Mouse (Mus musculus) adrenal gland, postnatal 14 days (tissue): ENCODE measurements around the gene Csdc2. TPM values are rescaled to one million over a fixed set of nuclear protein-coding genes. Genes with fewer than 3 reads are reported as not detected.
"Not testable (repeated sequence)": the region's sequence is repeated elsewhere in the genome, so short reads cannot be mapped to it uniquely, and the experiment has no call there.

Experiments
- DNase-seq: peaks from one replicate; pipeline ENCODE4 v3.0.0; 2021; ENCODE audit warnings: mixed read lengths
- long read RNA-seq, 2 experiments: library from polyadenylated mRNA; stranded (forward); transcript quantifications; one replicate each; pipeline ENCODE4 v2.0.0; 2021
- total RNA-seq: library from RNA; stranded (reverse); gene quantifications from 2 replicates; pipeline ENCODE4 v1.2.3, GENCODE M21; 2021

Csdc2 gene
- total RNA-seq = 15.7 and 17.3 TPM in 2 replicates
- long read RNA-seq, experiment 1, transcript Csdc2-201 (4 exons, 2,490 nt) = major isoform, 25 of 32 reads
- long read RNA-seq, experiment 1, partial matches to known transcripts = 0 of 32 reads
- long read RNA-seq, experiment 1, other reads (novel, unspliced or antisense) = 6 of 32 reads
- long read RNA-seq, experiment 2, transcript Csdc2-201 (4 exons, 2,490 nt) = major isoform, 12 of 16 reads
- long read RNA-seq, experiment 2, partial matches to known transcripts = 1 of 16 reads
- long read RNA-seq, experiment 2, other reads (novel, unspliced or antisense) = 3 of 16 reads

DNA sequence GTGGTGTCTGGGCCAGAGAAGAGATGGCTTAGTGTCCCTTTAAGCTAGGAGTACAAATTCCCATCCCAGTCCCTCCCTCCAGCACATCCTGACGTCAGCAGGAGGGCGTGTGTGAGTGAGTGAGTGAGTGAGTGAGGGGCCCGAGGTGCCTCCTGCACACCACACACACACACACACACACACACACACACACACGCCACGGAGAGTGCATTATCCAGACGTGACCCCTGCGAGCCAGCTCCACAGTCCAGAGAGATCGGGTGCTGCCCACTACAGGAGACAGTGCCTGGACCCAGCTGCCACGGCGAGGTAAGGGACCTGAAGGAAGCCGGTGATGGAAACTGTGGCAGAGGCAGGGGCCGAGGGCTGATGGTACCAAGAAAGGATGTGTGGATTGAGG lies at the start of gene Csdc2:
Gene Csdc2 (plus strand): TSS at position 81 of the 400 bp plus-strand sequence.
- DNase-seq = peak; percentile 75

DNA sequence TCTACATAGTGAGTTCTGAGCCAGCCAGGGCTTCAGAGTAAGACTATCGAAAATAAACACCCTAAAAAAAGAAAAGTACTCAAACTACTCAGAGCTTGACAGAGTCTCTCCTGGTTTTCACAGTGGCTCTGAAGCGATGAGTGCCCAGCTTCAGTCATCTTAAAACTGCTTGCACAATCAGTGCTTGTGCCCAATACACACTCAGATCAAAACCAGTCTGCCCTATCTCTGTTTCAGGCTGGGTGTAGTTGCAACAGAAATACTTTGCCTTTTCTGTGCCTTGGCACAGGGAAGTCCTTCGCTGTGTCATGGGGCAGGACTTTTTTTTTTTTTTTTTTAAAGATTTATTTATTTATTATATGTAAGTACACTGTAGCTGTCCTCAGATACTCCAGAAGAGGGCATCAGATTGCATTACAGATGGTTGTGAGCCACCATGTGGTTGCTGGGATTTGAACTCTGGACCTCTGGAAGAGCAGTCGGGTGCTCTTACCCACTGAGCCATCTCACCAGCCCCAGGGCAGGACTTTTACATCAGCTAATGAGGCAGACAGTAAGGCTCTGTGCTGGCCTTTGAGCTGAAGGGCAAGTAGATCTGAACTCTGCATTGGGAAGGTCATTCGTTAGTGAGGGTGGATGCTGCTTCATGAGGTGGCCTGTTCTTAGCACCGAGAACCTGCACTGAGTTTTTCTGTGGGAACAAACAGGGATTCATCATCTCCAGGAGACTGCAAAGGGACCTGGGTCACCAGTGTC lies 49.6 kb upstream of the Csdc2 start:
- no peak for DNase-seq

DNA sequence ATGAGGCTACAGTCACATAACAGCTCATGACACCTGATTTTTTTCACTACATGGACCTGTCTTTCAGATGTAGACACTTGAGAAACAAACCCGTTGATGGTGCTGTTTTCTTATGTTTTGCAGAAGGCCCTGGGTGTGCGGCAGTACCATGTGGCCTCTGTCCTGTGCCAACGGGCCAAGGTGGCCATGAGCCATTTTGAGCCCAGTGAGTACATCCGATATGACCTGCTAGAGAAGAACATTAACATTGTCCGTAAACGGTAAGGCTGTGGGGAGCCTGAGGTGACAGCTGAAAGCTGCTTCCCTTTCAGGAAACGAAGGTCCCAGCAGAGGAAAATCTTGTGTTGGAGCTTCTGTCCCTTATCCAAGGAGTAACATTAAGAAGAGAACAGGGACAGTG lies 47.4 kb upstream of the Csdc2 start:
- DNase-seq = no peak

DNA sequence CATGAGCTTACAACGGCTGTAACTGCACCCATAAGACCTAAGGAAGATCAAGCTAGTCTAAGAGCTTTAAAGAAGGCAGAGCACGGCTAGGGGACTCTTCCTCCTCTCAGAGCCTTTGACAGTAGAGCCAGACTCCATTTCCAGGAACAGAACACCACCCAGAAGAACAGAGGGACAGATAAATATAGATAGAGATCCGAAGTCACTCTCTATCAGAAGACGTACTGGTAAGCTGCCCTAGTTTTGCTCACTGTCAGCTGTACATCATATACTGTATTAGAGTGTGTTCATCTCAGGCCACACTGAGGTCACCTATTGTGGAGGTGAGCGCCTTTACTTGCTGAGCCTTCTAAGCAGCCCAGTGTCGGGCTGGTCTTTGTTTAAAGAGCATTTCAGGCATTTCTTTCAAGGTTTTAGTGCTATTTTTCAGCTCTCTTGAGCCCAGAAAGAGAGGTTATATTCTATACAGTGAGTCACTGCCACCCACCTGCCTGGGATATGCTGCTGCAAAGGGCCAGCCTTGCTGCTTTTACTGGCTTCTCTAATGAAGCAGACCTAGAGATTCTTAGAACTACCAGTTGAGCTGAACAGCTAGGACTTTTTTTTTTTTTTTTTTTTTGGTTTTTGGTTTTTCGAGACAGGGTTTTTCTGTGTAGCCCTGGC lies 45.3 kb upstream of the Csdc2 start:
- DNase-seq = no peak

DNA sequence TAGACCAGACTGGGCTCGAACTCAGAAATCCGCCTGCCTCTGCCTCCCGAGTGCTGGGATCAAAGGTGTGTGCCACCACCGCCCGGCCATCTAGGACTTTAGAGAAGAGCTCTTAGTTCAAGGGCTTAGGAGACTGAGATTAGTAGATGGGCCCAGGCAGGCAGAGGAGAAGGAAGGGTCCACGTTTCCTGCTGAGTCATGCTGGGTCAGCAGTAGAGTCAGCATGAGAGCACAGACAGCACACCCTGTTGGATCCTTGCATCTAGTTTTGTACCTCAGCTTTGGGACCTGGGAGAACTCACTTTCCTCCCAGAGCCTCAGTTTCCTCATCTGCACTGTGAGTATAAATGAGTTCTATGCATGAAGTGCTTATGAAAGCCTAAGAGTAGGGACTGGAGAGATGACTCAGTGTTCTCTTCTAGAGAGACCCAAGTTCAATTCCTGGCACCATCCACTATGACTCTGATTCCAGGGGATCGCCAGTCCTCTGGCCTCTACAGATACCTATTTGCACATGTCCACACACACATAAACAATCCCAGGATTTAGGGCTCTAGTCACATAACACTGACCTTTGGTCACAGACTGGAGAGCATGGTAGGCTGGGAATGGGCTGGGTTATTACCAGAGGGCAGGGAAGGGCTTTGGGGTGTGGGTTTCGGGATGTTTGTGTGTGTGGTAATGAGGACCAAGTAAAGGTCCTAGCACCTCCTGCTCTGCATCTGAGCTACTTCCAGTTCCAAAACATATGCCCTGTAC lies 44.6 kb upstream of the Csdc2 start:
- no peak for DNase-seq

DNA sequence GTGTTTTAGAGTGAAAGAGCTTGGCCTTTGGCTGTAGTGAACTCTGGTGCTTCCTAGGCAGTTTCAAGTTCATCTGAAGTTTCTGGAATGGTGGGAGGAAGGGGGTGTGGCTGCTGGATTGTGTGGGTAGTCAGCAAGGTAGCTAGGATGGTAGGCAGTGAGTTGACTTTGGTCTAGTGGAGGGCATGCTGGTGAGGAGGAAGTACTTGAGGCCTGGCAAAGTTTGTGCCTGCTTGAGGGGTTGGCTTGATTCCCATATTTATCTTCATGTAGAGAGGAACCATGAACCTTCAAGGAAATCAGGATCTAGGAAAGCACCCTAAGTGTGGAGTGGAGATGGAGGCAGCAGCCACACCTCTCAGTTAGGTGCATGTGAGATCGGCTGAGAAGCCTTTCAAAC lies 42.6 kb upstream of the Csdc2 start:
- no peak for DNase-seq

DNA sequence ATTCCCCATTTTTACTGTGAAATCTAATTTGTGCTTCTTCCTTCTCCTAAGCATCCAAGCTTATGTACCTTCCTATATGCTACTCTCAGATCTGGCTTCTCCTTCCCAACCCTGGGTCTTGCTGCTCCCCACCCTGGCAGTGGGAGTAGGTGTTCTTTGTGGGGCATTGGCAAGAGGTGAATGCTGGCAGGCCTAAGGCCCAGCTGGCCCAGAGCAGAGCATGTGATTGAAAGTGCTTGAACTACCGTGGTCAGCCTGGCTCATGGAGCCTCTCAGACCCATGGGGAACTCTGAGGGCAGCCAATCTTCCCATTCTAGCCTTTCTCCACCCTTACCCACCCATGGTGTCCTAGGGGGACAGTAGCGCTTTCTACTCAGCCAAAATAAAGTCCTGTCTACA lies 40.2 kb upstream of the Csdc2 start:
- no peak for DNase-seq

DNA sequence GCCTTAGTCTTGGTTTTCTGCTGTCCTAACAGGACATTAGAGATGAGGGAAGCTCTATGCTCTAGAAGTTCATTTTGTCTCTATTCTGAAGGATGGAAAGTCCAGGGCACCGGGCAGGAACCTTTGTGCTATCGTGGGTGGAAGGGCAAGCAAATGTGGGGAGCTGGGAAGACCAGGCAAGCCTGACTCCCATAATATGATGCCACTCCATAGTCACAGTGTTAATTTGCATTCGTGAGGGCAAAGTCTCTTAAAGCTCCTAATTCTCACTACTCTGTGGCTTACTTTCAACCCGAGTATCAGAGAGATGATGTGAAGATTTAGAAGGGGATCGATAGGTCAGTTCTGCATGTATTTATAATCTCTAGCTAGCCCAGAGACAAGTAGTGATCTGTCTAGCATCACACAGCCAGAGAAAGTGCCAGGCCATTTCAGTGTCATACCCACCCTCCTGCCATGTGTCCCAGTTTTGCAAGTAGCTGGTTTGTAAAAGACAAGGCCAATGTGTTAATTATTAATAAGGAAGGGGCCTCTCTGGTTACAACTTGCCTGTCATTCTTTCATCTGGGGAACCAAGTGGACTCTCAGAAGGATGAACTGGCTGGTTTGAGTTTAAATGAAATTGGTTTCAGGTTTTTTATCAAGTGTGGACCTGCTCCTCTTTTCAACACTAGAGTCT lies 38.8 kb upstream of the Csdc2 start:
- DNase-seq = no peak

DNA sequence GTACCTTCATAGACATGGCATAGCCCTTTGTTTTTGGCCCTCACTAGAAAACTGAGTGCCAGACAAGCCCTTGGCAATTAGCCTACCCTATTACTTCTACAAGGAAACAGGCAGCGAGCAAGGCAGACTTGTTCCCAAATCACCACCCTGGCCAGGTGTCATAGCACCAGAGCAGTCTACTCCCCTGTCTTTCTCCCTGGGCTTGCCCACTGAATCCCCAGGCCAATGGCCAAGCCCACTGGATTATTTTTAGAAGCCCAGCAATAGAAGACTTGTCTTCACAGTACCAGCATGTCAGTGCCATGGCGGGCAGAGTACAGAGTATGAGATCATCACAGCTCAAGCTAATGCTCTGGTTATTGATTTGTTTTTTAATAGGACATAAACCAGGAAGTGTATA lies 37.8 kb upstream of the Csdc2 start:
- DNase-seq = no peak

DNA sequence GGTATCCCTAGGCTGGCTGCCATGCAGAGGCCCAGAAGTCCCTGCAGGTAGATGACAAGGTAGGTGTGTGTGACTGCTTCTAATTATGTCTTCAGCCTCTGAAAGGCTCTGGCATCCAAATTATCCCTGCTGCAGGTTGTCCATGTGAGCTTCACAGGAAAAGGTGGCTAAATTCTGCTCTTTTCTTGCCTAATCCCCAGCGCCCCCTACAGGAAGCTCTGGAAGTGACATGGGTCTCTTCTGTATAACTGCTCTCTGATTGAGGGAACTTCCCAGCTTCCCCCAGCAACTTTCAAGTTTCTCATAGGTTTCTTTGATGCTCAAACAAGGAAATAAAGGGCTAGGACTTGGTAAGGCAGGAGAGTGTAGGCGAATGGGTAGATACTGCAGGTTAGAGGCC lies 31.6 kb upstream of the Csdc2 start:
- peak; percentile 88 for DNase-seq

DNA sequence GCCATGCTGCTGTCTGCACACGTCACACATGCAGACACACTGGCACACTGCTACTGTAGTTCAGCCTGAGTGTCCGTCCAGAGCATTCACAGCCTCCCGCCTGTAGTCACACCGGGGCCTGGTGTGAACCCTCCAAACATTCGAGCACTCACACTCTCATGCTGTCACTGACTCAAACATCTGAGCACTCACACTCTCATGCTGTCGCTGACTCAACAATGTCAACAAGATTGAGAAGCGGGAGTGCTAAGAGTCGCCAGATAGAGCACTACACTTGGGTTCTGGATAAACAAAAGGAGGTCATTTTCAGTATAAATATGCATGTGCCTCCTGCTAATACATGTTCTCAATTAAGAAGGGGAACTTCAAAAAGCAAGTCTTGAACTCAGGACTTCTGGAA lies 28.6 kb upstream of the Csdc2 start:
- DNase-seq = no peak

DNA sequence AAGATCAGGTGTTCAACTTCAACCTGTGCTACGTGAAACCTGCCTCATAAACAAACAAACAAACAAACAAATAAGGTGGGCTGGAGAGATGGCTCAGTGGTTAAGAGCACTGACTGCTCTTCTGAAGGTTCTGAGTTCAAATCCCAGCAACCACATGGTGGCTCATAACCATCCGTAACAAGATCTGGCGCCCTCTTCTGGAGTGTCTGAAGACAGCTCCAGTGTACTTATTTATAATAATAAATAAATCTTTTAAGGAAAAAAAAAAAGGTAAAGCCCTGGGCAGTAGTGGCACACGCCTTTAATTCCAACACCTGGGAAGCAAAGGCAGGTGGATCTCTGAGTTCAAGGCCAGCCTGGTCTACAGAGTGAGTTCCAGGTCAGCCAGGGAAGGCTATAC lies 27.8 kb upstream of the Csdc2 start:
- DNase-seq = not testable (repeated sequence)

DNA sequence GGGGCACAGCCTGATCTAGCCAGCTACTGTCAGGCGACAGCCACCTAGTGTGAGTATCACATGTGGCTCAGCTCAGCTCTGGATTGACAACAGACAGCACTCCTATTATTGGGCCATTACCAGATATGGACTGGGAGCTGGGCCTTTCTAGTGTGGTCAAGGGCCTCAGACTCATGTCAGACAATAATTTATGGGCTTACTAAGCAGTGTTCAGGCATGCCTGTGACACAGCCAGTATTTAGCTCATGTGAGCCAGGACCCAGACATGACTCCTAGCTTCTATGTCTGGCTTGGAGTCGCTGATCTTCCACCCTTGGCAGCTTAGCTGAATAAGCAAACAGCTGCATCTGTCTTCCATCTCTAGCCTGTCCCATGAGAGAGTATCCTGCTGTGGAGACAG lies 24.1 kb upstream of the Csdc2 start:
- DNase-seq = peak; percentile 34

DNA sequence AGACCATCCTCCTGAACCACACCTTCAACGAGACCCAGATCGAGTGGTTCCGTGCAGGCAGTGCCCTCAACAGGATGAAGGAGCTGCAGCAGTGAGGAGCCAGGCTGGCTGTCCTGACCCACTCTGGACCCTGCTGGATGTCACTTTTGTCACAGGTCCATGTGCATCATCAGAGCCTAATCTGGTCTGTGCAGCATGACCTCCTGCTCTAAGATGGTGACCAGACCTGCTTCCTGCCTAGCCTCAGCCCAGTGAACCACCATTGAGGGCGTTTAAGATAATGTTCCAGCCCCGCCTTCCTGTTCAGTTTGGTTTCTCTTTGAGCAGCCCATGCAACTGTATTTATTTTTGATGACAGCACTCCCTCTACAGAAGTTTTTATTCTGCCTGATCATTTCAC lies 21.9 kb upstream of the Csdc2 start:
- no peak for DNase-seq

DNA sequence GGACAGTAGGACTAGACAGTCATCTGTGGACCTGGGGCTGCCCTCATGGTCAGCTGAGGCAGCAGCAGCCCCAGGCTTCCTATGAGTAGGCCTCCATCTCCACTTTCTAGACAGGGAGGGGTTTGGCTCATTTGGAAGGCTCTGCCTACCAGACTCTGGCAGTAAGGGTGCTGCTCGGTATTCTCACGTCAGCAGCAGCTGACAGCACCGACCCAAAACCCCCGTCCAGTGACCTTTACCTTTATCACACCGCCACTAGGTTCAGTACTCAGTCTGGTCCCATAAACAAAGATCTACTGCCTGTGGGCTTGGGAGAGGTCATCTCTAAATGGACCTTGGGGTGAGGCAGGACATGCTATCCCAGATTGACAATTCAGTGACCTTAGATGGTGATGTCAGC lies 20.9 kb upstream of the Csdc2 start:
- no peak for DNase-seq

DNA sequence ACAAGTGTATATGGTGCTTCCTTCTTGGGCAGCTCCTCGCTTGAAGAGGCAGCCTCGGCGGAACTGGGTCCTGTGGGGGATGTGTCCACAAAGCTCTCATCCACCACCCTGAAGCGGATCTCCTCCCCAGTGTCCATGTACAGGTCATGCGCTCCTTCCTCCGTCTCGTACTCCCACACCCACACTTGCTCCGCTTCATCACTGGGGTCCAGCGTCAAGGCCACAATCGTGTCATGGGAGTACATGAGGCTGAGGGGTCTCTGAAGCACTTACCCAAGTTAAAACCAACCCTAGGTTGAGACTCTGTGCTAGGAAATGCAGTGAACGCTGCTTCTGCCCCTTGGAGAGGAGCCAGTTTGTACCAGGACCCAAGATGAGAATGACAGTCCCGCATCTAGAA lies 19.4 kb upstream of the Csdc2 start:
- no peak for DNase-seq

DNA sequence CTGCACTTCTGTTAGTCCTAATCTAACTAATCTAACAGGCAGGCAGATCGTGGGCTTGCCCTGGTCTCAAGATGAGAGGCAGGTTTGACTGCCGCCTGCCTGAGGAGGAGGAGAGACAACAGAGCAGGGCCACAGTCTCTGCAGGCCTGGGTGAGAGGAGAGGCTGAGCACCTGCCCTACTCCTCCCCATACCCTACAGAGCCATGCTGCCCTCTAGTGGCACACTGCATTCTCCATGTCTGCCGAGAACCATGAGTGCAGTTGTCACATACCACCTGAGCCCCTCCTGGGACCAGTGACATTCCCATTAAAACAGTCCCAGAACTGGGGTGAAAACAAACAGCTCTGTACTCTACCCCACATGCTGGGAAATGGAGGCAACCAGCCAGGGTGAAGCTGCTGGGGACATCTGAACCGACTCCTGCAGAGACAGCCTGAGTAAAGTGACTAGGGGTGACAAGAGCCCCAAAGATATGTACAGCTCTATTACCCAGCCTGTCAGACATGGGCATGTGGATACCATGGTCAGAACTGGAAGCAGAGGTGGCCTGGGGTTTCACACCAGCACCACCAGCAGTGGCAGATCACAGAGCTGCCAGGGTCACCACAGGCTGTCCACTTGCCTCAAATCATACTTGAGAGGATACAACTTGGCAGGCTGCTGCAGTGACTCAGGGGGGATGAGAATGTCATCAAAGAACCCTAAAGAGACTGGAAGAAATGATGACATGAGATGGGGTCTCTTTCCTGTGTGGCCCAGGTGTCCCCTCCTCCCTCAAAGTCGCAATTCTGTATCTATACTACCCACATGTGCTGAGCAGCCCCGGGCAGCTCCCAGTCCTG lies 18.7 kb upstream of the Csdc2 start:
- DNase-seq = peak; percentile 88

DNA sequence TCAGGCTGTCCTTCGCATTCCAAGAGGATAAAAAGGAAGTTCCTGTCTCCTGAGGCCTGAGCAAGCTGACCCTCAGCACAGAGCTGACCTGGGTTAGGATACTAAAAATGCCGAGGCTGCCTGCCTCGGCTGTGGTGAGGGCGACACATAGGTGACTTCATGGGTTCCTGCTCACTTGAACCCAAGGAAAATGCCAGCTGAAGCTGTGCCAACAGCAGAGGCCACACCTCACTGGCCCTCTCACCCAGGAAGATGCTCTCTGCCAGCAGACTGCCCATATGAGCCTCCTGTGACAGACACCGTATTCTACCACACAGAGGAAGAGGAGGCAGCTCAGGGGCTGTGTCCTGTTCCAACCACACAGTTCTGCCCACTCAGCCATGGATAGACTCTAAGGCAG lies 17.5 kb upstream of the Csdc2 start:
- no peak for DNase-seq

DNA sequence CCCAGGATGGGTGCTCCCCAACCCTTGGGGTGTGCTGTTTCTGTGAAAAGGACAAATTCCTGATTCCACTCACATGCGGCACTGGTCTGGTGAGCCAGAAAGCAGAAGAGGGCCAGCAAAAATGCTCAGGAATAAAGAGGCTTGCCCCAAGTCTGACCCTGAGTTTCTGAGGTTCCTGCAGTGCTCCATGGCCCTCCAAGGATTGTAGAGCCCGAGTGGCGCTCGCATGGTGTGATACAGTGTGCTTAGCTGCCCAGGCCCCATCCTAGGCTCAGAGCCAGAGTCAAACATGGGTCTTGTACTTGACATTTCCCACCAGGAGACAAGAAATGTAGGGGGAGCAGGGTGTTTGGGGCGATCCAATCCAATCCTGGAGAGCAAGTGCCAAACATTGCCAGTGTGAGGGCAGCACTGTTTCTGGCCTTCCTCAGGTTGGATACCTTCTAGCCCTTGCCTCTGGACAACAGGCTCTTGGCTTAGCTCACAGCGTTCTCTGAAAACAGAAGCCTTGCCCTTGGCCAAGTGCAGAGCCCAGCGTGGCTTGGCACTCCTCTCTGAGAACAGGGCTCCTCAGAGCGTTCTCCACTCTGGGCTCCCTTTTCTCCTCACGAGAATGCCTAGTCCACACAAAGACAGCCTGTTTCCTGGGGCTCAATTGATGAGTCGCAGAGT lies 15.9 kb upstream of the Csdc2 start:
- DNase-seq = no peak

DNA sequence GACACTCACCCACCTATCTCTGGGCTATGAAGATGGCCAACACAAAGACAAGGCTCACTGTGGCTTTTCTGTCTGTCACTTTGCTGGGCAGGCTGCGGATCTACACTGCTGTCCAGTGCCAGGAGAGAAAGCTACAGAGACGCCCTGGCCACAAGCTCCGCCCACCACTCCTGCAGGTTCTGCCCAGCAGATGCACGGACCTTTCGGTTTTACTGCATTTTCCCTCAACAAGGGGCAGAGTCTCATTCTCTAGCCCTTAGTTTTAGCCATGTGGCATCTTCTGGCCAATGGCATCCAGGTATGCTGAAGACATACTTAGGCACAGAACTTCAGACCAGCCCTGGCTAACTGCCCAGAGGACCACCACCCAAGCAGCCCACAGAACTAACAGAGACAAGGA lies 15.3 kb upstream of the Csdc2 start:
- DNase-seq = no peak

DNA sequence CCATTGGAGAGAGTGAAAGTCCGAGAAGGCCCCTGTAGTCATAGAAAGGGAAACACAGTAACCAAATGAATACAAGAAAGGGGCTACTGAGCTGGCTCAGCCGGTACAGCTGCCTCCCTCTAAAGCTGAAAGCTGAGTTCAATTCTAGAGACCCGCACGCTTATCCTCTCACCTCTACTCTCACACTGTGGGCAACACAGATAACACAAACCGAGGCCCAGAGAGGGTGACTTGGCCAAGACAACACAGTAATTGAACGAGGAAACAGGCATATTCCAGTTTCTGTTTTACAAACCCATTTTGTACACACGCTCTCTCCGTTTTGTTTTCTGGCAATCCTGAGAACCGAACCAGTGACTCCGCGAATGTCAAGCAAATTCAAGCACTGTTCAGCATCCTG lies 11.6 kb upstream of the Csdc2 start:
- no peak for DNase-seq
